15 mouse cellular contexts compared by ENCODE assay signal in the genomic region with DNA sequence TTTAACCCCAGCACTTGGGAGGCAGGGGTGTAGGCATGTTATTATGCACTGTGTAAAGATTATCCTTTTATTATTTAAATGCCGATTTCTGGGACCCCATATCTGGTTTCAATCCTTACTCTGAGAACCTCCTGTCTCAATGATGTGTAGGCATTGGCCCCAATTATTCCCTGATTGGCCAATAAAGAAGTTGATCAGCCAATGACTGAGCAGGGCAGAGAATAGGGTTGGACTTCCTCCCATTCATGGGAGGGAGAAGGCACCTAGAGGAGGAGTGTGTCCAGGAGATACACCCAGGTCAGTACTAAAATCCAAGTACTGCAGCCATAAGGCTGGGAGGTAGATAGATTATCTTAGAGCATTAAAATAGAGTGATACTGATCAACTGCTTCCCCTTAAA. TPM values are rescaled to one million over a fixed set of nuclear protein-coding genes. Genes with fewer than 3 reads are reported as not detected.
"Had no signal": no experiment of that assay in that cellular context is flagged by ENCODE, and none has a peak within 500 bp of the region (broad histone marks: within the 10 kb centered on the region; RNA-seq: fewer than 3 reads in every experiment).

No protein-coding gene starts in this region.

- H3K9me3 ChIP-seq: limb, embryonic 12.5 days; liver, embryonic 12.5 days; lung, embryonic 15.5 days; midbrain, embryonic 12.5 days had no signal

- DNase-seq: kidney, adult 8-10 months; kidney, postnatal 36 days; right cerebral cortex, adult 18-20 months; right cerebral cortex, postnatal 25 days; thymus, adult 18-20 months; thymus, postnatal 14 days had no signal

- ATAC-seq: liver, embryonic 12.5 days; midbrain, embryonic 16.5 days had no signal

- H3K4me2 ChIP-seq: limb, embryonic 12.5 days; liver, embryonic 12.5 days; lung, embryonic 15.5 days; midbrain, embryonic 12.5 days had no signal

- H3K27ac ChIP-seq: kidney, postnatal 0 days; limb, embryonic 12.5 days; liver, embryonic 12.5 days; lung, embryonic 15.5 days; midbrain, embryonic 12.5 days had no signal

- H3K9ac ChIP-seq: limb, embryonic 12.5 days; liver, embryonic 12.5 days; lung, embryonic 15.5 days; midbrain, embryonic 12.5 days had no signal

- H3K27me3 ChIP-seq: limb, embryonic 12.5 days; liver, embryonic 12.5 days; lung, embryonic 15.5 days; midbrain, embryonic 12.5 days had no signal

- H3K4me3 ChIP-seq: limb, embryonic 12.5 days; liver, embryonic 12.5 days; lung, embryonic 15.5 days; midbrain, embryonic 12.5 days had no signal

RNA-seq across cellular contexts. Expression of gene Cort, which starts 36.6 kb away (rescaled TPM):
- total RNA-seq: megakaryocyte-erythroid progenitor cell, adult 5-6 weeks had no signal
- polyA plus RNA-seq: liver, embryonic 12.5 days; liver, embryonic 16.5 days; small intestine, adult 2 months had no signal
